Mouse (Mus musculus) kidney, adult 18-20 months (tissue): Measurements from ENCODE around the gene Serhl.
"Not testable (repeated sequence)": the region's sequence is repeated elsewhere in the genome, so short reads cannot be mapped to it uniquely, and the experiment has no call there.

Experiments
- DNase-seq: peaks from one replicate; pipeline ENCODE4 v3.0.0; 2021

The Serhl gene

DNA sequence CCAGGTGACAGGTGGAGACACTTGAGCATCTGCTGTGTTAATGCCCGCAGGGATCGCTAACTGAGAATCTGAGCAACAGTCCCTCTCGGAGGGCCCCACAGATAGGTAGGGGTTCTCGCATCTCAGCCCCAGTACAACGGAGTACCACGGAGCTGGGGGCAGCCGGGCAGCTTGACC lies at the start of gene Serhl:
Gene Serhl, plus strand, starts transcription at position 78 of the 177 bp plus-strand sequence.
- DNase-seq, result no peak

DNA sequence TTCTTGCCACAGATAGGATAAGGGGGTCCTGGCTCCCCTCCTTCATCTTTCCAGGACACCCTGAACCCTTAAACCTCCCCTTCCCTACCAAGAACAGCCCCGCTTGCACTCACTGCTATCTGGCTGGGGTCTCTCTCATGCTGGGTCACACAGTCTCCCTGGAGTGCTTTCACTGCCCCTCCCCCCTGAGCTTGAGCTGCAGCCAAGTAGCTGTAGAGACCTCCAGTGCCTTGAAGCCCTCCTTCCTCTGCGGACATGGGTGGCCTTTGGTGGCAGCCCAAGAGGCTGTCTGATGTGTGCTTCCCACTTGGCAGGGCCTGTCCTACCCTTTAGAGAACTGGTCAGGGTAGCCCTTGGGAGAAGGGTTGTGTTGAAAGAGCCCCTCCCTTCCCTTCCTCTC lies 49.1 kb upstream of the Serhl start:
- no peak for DNase-seq

DNA sequence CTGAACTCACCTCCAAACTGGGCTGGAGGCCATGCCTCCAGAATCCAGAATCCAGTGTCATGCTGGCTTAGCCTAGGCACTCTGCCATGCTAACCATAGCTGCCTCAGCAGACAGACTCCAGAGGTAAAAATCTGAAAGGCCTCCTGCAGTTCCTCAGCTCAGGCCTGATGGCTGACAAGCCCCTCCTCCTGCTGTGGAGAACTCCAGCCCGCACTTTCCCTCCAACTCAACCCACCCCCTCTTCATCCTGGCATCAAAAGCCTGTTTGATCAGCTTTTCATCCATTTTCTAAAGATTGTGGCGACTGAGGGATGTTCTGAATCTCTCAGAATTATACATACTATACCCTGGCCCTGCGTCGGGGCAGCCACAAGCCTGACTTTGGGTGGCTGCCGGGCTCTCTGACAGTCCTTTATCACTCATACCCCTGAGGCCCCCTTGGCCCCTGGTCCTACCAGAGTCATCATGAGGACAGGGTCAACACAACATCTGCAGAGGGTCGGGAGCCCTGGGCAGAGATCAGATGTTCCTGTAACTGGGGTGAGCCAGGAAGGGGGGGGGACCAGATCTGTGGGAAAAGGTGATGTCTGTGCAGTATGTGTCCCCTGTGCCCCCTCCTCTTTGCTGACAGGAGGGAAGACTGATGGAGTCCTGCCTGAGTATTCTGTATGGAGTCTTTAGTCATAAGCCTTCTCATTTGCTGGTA lies 46.5 kb upstream of the Serhl start:
- DNase-seq, result no peak

DNA sequence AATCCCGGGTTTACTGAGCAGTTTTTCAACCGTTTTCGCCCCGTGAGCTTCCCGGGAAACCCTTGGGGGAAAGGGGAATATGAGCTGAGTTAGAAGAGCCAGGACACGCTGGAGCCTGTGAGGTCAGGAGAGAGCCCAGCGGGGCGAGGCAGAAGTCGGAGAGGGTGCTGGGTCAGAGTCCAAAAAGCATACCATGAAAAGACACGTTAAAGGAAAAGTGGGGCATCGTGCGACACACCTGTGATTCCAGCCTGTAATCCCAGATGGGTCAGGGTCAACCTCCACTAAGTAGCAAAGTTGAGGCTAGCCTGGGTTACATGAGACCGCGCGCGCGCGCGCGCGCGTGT lies 46.0 kb upstream of the Serhl start:
- no peak for DNase-seq

DNA sequence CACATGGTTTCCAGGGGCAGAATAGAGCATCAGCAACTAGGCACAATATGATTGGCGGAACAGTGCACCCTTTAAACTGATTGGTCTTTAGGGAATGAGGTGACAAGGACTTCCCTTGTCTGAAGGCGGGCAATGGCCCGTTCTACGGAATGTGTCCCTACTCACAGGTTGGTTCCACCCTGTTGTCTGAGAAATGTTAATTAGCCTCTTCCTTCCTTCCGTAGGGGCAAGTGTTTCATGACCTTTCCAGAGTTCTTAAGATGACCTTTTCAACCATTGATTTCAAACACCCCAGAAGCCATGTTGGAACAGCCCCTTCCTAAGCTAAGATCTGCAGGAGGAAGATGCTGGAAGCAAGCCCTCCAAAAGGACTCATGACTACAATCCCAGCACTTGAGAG lies 43.7 kb upstream of the Serhl start:
- not testable (repeated sequence) for DNase-seq

DNA sequence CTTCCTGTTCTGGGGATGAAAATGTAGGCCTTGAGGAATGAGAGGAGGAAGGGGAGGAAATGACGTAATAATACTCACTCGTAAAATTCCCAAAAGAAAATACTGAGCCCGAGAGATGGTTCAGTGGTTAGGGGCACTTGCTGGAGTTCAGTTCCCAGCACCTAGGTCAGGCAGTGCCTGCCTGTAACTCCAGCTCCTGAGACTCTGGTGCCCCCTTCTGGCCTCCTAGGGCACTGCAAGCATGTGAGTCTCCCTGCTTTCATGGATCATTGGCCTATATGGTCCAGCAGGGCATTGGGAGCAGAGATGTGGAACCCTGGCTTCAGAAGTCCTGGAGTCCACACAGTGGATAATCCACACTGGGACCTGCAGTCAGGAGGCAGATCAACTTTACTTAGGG lies 43.0 kb upstream of the Serhl start:
- no peak for DNase-seq

DNA sequence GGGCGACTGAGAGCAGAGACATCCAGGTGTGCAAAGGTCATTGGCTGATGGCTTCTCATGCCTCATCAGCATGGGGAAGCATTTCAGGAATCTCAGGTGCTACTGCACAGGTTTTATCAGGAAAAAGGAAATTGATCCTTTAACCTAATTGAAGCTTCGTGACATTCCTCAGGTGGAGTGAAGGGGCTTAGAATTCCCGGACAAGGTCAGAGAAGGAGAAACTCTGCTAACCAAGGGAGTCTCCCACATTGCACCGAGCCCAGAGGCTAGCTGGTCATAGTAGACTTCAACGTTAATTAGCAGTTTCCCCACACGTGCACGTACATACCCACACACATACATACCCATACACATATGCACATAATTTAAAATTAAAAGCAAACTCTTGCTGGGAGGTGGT lies 42.6 kb upstream of the Serhl start:
- DNase-seq, result no peak

DNA sequence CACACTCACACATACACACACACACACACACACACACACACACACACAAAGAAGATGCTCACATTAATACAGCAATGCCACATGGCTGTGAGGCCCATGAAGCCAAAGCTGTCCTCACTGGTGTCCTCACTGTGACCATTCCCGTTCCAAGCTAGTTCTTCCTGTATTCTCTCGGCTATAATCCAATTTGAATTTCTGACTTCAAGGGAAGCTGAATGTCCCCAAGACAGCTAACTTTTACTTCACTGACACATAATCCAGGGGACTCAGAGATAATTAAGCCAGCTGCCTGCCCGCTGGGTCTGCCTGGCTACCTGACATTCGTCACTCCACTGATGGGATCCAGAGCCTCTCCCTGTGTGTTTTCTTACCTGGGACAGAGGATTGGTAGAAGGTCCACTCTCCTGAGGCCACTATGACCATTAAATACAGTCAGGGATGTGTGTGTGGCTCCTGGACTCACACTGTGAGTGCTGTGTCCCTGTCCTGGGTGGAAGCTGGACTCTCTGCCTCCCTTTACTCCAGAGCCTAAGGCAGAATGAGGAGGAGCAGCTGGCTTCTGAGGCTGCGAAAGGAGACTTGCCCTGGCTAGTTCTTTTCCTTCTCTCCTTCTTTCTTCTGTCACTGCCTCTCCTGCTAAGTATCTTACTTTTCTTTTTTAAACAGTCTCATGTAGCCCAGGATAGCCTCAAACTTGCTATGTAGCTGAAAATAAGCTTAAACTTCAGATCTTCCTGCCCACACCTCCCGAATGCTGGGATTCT lies 36.8 kb upstream of the Serhl start:
- no peak for DNase-seq

DNA sequence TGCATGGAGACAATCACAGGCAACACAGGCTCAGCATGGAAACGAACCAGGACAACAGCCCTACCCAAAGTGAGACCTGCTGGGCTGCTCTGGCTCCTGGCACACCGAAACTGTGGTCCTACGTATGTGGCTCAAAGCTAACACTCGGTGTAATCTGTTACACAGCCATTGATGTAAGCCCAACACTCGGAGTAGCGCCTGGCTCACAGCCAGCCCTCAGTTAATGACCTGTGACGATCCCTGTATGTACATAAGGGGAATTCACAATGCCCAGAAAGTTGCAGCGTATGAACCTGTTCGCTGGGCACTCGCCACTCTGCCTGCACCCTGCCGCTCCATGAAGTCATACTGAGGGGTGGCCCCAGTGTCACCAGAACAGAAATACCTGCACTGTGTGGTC lies 36.0 kb upstream of the Serhl start:
- no peak for DNase-seq

DNA sequence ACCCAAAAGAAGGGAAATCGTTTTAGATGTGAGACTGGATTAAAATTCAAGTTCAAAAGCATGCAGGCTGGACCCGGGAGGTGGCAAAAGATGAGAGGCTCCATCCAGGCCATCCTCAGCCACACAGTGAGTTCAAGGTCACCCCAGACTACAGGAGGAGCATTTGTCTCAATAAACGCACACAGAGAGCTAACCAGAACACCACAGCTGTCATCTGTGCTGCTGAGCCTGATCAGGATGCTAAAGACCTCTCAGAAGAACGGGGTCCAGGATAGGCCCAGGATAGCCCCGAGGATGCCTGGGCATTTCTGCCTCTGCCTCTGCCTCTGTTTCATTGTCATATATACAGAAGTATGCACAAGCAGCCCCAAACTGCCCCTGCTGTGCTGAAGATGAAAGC lies 33.7 kb upstream of the Serhl start:
- no peak for DNase-seq

DNA sequence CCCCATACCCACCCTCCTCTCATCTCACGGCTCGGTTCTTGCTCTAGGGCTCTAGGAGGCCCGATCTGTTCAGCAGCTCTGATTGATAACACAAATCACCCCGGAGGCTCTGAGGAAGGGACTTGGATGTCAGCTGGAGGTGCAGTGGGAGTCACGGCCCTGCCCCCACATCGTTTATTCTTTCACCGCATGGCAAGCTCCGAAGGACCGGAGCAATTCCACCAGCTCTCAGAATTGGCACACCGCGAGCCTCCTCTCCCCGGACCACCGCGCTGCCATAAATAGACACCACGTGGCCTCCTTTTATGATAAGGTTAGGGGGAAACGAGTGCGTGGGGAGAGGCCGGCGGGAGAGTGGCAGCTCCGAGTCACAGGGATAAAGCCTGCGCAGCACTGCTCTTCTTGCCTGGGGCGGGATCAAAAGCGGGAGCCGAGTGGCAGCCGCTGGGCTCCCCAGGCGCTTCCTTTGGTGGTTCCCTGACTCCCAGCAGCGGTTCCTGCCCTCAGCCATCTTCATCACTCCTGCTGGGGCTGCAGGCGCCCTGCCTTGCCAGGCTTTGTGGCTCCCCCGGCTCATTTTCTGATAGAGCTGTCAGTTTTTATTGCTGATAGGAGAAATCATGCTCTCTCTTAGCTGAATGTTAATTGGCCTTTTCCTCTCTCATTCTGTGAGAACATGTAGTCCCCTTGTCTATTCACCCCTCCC lies 32.8 kb upstream of the Serhl start:
- DNase-seq, result no peak

DNA sequence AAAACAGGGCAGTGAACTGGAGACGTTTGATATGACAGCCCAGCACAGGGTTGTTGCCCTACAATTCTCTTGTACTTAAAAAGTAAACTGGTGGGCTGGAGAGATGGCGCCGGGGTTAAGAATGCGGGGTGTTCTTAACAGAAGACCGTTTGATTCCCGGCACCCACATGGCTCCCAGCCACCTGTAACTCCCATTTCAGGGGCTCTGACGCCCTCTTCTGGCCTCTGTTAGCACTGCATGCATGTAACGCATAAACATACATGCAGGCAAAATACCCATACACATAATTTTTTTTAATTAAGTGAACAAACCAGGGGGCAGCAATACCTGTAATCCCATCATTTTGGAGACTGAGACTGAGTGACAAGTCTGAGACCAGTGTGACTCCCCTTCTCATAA lies 31.8 kb upstream of the Serhl start:
- DNase-seq, result no peak

DNA sequence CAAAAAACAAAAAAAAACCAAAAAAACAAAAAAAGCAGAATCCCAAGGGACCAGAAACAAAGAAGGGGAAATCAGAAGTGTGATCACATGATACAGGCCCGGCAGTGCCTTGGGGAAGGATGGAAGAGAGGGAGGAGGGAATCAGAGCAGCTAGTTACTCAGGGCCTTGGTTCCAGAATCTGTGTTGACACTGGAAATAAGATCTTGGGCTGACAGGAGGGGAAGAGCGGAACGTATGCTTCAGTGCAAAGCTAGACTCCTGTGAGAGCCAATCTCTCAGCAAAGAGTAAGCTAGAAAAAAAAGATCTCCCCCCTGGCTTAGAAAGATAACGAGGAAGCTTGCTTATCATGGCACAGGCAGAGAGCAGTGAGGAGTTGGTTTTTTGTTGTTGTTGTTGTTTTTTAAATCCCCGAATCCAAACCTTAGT lies 30.1 kb upstream of the Serhl start:
- DNase-seq, result no peak

DNA sequence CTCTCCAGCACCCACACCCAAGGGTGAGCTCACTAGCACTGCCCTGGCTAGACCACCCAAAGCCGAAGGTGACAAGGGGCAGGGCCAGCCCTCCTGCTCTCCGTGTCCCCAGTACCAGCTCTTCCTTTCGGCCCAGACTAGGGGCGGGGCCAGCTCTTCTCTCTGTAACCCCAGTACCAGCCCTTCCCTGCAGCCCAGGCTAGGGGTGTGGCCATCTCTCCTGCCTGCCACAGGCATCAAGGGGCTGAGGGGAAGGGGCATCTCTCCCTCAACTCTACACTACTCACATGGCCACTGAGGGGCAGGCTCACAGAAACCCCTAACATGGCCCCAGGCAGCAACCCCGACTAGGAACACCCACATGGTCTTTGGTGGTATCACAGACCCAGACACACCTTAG lies 27.6 kb upstream of the Serhl start:
- DNase-seq, result no peak

DNA sequence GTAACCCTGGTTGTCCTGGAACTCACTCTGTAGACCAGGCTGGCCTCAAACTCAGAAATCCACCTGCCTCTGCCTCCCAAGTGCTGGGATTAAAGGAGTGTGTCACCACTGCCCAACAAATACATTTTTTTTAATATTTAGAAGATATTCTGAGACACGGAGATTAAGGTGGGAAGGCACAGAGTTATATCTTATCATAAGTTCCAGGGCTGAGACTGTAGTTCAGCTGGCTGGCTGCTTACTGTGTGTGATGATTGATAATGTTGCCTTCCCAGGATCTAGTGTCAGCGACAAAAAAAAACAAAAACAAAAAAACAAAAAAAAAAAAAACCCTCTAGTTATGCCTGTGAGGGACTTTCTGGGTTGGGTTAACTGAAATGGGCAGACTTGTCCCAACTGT lies 26.7 kb upstream of the Serhl start:
- not testable (repeated sequence) for DNase-seq

DNA sequence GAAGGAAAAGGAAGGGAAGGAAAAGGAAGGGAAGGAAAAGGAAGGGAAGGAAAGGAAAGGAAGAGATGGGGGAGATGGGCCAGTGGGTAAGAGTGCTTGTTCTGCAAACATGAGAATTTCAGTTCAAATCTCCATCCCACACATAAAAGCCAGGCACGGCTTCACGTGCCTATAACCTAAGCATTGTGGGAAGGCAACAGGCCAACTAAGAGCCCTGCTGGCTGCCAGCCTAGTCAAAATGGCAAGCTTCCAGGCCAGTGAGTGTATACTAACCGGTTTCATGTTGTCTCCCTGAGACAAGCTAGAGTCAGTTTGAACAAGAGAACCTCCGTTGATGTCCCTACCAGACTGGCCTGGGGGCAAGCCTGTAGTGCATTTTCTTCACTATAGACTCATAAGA lies 23.8 kb upstream of the Serhl start:
- peak; percentile 85 for DNase-seq

DNA sequence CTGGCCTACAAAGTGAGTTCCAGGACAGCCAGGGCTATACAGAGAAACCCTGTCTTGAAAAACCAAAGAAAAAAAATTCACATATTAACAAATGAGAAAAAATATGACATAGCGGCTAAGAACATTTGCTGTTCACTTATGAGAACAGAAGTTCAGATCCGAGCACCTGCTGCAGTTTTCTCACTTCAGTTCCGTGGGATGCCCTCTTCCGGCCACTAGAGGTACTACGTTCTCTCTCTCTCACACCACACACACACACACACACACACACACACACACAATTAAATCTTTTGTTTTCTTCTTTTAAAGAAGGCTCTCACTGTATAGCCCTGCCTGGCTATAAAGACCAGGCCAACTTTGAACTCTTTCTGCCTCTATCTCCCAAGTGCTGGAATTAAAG lies 21.0 kb upstream of the Serhl start:
- DNase-seq, result no peak

DNA sequence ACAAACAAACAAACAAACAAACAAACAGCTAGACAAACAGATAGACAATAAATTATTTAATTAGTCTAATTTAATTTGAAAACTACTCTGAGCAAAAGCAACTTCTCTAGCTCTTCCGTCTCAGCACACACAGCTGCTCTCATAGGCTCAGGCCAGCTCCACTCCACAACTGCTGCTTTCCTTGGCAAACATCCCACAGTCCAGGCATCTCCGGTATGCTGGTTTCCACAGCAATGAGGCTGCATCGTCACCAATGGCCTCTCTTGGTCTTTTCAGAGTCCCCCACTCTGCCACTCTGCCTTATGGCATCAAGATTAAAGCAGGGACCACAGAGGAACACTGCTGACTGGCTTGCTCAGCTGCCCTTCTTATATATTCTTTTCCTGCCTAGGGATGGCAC lies 18.4 kb upstream of the Serhl start:
- DNase-seq, result peak; percentile 50

DNA sequence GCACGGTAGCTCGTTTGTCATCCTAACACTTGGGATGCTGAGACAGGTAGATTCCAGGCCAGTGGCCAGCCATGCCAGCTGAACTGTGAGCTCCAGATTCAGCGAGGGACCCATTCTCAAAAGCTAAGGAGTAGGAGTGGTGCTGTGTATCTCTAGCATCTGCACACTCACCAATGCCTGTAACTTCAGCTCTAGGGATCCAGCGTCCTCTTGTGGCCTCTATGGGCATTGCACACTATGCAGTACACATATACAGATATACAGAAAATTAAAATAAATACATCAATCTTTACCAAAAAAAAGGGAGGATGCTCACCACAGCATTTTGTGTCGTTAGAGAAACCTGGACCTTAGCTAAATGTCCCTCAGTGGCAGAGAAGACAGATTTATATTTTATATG lies 17.6 kb upstream of the Serhl start:
- DNase-seq, result no peak

DNA sequence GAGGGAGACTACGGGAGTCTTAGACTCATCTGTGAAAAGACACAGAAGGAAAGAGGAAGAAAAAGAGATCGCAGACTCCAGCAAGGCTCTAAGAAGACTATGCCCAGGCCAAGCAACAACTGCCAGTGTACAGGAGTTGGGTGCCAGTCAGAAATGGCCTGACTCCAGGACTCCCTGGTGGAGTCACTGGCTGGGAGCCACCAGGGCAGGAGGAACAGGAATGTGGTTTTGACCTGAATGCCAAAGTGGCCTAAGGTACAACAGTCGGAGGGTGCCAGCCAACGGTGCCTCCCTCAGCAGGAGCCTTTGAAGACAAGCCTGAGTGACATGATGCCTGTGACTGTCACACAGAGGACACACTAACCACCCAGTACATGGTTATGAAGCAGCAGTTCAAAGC lies 15.1 kb upstream of the Serhl start:
- DNase-seq, result peak; percentile 81

DNA sequence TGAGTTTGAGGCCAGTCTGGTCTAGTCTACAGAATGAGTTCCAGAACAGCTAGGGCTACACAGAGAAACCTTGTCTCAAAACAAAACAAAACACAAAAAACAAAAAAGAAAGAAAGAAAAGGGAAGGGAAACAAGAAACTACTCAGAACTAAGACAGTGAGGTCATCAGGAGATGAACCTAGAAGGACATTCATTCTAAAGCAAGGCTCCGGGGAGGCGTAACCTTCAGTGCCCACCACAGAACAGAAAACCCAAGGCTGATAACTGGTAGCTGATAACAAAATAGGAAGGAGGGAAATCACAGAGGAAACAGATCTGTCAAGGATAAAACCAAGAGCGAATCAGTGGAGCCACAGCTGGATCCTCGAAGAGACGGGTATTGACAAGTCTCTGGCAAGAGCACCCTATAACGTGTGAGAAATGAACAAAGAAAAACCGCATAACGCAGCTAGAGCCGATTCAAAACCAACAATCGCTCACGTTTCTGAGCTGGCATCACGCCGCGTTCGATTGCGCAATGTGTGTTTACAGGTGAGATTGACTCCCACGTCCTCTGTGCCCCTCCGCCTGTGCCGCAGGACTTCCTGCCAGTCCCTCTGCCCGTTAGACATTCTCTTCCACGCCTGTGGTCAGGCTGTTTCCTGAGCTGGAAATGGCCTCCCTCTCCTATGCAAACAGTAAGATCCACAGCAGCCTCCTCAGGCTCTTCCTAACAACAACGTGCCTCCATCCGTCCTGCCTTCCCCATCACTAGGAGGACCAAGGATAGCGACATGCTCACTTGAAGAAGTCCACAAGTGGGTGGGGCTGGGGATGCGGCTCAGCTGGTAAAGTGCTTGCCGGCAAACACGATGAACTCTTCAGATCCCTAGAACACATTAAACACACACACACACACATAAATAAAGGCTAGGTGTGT lies 13.4 kb upstream of the Serhl start:
- no peak for DNase-seq

DNA sequence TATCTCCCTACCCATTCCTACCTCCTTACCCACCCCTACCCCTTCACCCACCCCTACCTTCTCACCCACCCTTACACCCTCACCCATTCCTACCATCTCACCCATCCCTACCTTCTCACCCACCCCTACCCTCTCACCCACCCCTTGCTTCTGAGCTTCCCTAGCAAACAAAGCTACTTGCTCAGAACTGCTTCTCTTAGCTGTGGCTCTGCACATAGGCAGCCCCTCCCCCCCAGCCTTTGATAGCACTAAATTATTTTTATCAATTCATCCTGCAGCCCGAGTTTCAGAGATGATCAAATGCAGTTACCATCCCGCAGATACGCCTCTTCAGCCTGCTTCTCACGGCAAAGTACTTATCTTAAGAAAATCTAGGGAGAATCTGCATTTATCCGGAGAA lies 5.8 kb upstream of the Serhl start:
- no peak for DNase-seq

DNA sequence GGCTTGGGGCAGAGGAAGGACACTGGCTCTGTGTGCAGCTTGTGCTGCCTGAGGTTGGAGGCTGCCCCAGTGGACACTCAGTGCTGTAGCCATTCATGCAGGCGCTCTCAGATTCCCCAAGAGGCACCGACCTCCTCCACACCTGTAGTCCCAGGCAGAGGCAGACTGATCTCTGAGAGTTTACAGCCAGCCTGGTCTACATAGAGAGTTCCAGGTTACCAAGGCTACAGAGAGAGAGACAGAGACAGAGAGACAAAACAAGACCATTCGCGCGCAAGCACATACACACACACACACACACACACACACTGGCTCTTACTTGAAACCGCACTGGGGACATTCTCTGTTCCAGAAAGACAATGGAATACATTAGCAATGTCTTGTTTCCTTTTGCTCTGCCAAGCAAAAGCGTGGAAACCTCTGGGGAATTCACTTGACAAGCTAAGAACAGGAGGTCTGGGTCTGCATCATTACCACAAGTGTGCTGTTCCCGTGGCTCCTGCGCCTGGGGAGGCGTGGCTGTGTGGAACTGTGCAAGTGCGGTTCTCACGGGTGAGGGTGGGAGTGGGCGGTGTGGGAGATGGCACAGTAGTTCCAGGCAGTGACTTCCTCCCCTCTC lies 5.2 kb upstream of the Serhl start:
- DNase-seq, result peak; percentile 10
